Mouse (Mus musculus): ENCODE measurements around the gene Carmil1.

DNA sequence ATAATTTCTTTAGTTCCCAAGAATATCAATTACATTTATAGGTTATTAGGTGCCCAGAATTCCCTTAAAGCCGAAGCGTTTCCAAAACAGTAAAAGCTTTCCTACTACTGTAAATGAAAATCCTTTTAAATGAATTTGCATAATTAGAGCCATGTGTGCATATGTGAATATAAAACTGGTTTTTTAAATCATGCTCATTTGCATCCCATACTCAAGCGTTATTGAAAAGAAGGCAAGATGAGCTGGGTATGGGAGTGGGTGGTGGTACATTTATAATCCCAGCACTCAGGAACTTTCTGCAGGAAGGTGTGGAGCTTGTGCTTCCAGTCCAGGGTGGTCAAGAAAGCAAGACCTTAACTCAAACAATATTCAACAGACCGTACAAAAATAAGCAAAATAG lies 178.3 kb downstream of the Carmil1 start:
- TF ChIP-seq CTCF (IDR thresholded peaks at IDR 0.05; ENCODE audit: low read depth, low read length) (no peak), POLR2A (IDR thresholded peaks at IDR 0.05; ENCODE audit: extremely low read depth, insufficient read depth, low read length) (no peak)

Measured in liver, adult 2 months (tissue).